Mouse (Mus musculus) megakaryocyte progenitor cell, adult 5-6 weeks (primary cell): ENCODE results near the gene Ctnnal1. TPM values are rescaled to one million over a fixed set of nuclear protein-coding genes. Genes with fewer than 3 reads are reported as not detected.

Experiments used
- ATAC-seq: replicated peaks from 2 replicates; pipeline ENCODE4 v1.8.0; 2016; ENCODE audit warnings: mild to moderate bottlenecking, moderate TSS enrichment, inconsistent platforms; ENCODE audit not compliant: poor library complexity
- total RNA-seq, 2 experiments: library from RNA; stranded (forward) in 1 of 2; stranded (reverse) in 1 of 2; fragments of 157-497, 149-512 nt in 1 of 2; fragments of 200-1000 nt in 1 of 2; gene quantifications; 2 replicates each; pipeline versions ENCODE4 v1.2.3 to v1.2.4; 2015 to 2017

Gene Ctnnal1
- total RNA-seq, 2 experiments from 2014 or later: 3.1 to 3.3 TPM

- ATAC-seq: no peak
These were observed 972 bp downstream of the Ctnnal1 start for GRCm38 (mm10) chr4:56864016-56864415.

- ATAC-seq: peak; percentile 18
These were observed 3.4 kb downstream of the Ctnnal1 start for GRCm38 (mm10) chr4:56861551-56861950.

- no peak for ATAC-seq
These were observed 6.3 kb downstream of the Ctnnal1 start for GRCm38 (mm10) chr4:56858733-56859132.

DNA sequence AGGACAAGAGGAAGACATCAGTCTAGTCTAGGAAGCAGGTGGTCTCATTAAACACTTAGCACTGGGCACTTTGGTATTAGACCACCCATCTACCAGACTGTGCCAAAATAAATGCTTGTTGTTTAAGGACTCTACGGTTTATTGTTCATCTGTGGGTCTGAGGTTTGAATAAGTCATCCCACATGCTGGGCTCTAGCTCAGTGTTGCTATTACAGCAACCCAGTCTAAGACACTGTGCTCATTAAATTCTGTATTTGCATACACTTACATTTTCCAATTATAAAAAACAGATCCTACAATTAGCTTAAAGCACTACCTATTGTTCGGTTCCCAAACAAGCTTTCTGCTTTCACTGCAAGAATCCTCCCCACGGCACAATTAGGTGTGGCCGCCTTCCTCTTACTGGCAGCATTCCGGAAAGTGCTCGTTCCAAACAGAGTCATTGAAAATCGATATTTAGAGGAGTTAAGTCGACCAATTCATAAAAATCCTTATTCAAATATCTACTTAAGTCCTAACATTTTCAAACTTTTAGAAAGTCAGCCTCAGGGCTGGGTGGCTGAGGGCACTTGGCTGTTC, 8.5 kb downstream of the Ctnnal1 start:
- ATAC-seq: no peak

DNA sequence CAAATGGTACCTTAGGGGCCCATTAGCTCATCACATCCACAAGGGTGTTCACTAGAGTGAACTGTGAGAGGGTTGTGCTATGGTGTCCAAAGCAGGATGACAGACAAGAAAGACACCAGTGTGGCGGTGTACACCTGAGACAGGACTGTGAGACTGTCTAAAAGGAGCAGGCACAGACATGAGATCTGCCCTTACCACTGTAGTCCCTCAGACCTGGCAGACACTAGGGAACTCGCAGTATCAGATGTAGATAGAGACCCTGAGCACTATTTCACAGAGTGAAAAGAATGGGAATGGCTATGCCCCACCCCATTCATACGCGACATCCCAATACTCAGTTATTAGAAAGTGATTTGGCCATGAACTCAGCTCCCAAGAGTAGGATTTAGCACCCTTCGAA, 9.1 kb downstream of the Ctnnal1 start:
- ATAC-seq: no peak

- no peak for ATAC-seq
These were observed 14.3 kb downstream of the Ctnnal1 start for GRCm38 (mm10) chr4:56850724-56851123.

DNA sequence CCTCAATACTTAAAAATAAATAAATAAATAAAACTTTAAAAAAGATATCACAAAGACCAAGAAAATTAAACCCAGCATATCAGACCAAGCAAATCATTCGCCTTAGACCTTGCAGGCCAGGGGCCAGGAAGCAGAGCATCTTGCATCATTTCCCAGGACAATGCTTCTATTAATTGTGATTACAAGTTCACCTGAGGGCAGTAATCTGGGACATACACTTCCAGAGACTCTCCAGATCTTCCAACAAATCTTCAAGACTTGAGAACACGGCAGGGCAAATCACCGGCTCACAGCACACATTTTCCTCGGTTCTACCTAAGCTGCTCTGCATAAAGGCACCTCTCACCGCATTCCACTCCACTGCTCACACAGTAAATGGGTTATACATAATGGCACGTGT, 16.9 kb downstream of the Ctnnal1 start:
- ATAC-seq: no peak

DNA sequence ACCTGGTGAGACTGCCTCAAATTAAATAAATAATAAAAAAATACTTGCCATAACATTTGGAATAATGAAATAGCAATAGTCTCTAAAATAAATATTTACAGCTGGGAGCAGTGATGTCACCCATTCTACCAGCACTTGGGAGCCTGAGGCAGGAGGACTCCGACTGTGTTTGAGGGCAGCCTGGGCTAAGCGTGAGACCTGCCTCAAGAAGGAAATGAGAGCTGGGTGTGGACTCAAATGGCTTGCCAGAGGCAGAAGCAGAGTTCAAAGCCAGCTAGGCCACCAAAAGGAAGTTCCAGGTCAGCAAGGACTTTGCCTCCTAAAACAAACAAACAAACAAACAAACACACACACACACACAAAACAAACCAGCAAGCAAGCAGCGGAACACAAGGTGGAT, 17.6 kb downstream of the Ctnnal1 start:
- no peak for ATAC-seq

DNA sequence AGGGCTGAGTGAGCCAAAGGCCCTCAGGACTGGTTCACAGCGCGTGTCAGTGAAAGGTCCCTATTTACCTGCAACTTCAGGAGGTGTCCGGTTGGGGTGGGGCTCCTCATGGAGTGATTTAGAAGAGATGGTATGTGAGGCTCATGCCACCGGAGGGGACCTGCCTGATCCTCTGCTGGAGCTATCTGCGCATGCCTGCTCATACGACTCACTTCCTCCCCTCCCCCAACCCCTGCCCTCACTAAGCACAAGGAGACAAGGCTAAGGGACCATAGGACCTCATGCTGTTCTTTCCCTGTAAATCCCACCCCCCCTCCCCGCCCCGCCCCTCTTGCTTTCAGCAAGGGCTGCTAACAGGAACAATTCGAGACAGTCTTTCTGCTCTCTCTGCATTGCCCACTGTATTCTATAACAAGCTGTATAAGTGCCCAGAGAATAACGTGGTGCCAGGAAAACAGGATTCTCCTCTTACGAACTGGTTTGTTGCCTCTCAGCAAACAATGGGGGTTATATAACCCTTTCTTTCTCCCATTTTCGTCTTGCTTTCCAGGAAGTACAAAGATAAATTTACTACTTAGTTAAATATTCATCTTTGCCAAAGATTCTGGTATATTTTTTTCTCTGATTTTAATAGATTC, 19.0 kb downstream of the Ctnnal1 start:
- no peak for ATAC-seq

GRCm38 (mm10) chr4:56844911-56845310, 20.1 kb downstream of the Ctnnal1 start:
- ATAC-seq: no peak

DNA sequence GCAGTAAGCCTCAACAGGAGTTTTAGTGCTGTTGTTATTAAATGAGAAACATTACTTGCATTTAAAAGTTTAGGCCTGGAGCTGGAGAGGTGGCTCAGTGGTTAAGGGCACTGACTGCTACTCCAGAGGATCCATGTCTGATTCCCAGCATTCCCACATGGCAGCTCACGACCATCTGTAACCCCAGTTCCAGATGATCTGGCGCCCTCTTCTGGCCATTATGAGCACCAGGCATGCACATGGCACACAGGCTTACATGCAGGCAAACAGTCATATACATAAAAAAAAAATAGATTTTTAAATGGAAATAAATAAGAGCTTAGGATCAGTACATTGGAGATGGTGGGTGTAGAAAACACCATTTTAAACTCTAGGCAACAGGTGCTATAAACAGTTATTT, 21.0 kb downstream of the Ctnnal1 start:
- no peak for ATAC-seq

GRCm38 (mm10) chr4:56842501-56842900, 22.5 kb downstream of the Ctnnal1 start:
- ATAC-seq: no peak

DNA sequence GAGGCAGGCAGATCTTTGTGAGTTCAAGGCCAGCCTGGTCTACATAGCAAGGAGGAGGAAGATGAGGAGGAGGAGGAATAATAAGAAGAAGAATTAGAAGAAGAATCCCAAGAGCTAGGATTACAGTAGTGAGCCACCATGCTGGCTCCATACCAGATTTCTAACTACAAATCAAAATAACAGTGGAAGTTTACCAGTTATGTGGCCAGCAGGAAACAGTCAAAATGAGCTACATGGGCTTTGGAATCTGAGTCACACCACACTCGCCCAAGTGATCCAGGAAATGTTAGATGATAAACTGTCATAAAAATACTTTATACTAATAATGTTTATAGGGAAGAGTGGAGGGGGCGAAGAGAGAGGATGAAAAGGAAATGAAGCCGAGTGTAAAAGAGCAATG, 24.7 kb downstream of the Ctnnal1 start:
- ATAC-seq: no peak

DNA sequence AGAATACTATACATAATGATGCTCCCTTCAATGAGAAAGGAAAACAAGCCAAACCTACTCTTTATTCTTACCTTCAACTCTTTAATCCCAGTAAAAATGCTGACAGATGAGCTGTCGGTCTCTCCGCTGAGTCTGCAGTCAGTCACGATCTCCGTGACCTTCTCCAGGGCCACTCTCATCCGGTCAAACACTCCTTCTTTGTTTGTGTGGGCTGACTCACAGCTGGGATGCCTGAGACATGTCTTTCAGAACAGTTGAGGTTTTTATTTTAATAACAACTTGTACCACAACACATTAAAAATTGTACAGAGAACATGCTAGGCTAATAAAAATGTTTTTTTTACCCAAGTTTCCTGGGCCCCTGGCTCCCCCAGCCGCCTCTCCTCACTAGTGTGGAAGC, 27.3 kb downstream of the Ctnnal1 start:
- no peak for ATAC-seq

DNA sequence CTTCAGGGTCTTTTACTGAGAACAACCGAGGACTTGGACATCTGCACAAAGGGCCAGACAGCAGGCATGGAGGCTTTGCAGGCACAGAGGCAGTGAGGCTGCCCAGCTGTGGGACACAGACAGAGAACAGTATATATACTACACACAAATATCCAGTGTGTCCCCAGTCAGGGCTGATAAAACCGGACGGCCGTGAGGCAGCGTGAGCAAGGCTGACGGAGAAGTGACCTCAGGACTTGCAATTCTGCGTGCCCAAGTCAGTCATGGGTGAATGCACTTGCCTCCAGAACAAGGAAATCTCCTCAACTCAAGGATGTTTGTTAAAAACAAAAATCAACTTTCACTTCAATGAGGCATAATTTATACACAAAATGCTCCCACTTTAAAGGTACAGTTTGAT, 33.0 kb downstream of the Ctnnal1 start:
- ATAC-seq: no peak

- ATAC-seq: no peak
These were observed 33.9 kb downstream of the Ctnnal1 start for GRCm38 (mm10) chr4:56831013-56831609.

- no peak for ATAC-seq
These were observed 35.5 kb downstream of the Ctnnal1 start for GRCm38 (mm10) chr4:56829511-56829921.

GRCm38 (mm10) chr4:56828932-56829331, 36.1 kb downstream of the Ctnnal1 start:
- ATAC-seq: no peak

DNA sequence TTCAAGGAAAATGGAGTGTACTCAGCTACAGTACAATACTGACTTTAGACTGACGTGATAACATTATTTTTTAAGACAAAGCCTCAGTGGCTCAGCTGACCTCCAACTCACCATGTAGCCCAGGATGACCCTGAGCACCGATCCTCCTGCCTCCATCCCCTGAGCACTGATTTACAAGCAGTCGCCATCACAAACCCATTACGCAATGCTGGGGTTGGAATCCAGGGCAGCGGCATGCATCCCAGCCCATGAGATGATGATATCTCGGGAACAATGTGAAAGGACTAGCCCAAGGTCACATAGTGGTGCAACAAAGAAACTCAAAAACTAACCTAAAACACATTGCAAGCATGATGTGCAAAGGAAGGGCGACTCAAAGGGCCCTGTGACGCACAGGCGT, 40.8 kb downstream of the Ctnnal1 start:
- no peak for ATAC-seq

- ATAC-seq: peak; percentile 64; the same call in 1 of the 2 replicates
These were observed 44.9 kb downstream of the Ctnnal1 start for GRCm38 (mm10) chr4:56820017-56820550.

DNA sequence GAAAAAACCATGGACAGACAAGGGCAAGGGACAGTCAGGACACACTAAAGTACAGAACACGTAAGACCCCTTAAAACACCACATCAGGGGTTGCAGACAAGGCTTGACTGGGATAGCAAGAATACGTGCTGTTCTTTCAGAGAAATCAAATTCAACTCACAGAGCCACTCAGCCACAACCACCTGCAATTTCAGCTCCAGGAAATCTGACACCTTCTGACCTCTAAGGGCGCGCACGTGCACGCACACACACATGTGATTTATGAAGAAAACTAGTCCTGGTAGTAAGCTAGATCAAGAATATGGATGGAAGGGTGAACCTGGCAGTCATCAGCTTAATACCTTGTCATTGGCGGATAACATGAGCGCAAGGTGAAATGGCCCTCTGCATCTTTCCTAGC, 49.9 kb downstream of the Ctnnal1 start:
- no peak for ATAC-seq

GRCm38 (mm10) chr4:56812096-56812495, 52.9 kb downstream of the Ctnnal1 start:
- ATAC-seq: no peak
